Mouse (Mus musculus) liver, adult 2 months (tissue): ENCODE data around the gene Nadk2.

Source experiments
- CTCF ChIP-seq: fragments of 200-500 bp; IDR thresholded peaks from 2 replicates; pipeline ENCODE4 v1.5.1; 2011; ENCODE audit warnings: low read depth, low read length, control low read depth
- POLR2A ChIP-seq: fragments of 200-500 bp; IDR thresholded peaks from 2 replicates; pipeline ENCODE4 v1.6.1; 2011; ENCODE audit warnings: low read length, control low read depth; ENCODE audit not compliant: insufficient read depth; ENCODE audit errors: extremely low read depth

DNA sequence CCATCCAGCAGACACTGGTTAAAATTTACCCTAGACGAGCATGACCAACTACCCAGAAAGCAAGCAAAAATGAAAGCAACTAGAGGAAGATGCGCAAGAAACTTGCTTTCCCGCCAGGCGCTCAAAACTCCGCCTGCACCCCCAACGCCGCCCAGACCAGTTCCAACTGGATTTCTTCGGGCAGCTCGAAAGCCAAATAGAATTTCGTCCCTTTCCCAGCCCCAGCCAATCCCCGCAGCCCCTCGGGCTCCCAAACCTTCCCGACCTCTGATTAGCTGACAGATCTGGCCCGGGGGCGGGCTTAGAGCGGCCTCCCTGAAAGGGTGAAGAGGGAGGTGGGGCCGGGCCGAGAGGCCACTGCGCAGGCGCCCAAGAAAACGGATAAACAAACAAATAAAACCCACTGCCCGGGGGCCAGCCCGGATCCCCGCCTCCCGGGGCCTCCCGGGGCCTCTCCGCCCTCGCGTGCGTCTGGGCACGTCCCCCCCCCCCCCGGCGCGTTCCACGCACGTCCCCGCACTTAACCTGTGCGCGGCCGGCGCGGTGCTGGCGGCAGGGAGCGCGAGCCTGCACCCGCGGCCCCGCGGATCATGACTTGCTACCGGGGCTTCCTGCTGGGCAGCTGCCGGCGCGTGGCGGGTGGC lies at the start of gene Nadk2:
- TF ChIP-seq CTCF = no peak
- TF ChIP-seq POLR2A = 0 out of 2 replicates have a peak, but pooled peaks have one; percentile 27
